Mouse (Mus musculus) T-helper 17 cell (primary cell): Measurements from ENCODE around the gene Tcf3.

ENCODE experiments used
- in situ Hi-C, 2 experiments: fragments of 300-600 bp; cut with MboI, MseI; formaldehyde crosslinking; loops; 1 replicate in 1 of 2; 2 replicates in 1 of 2; pipeline ENCODE4 v1.15.1; 2025; ENCODE audit warnings: high pct_unique_total_duplicates in 2 of 2

The Tcf3 gene

DNA sequence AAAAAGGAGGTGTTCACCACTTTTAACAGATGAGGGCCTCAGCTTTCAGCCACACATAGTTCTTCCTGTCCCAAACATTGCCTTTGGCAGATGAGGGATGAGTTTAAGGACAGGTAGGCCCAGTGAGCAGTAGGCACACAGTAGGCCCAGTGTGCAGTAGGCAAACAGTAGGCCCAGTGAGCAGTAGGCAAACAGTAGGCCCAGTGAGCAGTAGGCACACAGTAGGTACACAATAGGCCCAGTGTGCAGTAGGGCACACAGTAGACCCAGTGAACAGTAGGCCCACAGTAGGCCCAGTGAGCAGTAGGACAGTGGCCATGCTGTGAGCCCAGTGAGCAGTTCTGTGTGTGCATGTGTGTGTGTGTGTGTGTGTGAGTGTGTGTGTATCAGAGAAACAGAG lies 6.6 kb upstream of the Tcf3 start:
- in situ Hi-C loops: no loop called here

DNA sequence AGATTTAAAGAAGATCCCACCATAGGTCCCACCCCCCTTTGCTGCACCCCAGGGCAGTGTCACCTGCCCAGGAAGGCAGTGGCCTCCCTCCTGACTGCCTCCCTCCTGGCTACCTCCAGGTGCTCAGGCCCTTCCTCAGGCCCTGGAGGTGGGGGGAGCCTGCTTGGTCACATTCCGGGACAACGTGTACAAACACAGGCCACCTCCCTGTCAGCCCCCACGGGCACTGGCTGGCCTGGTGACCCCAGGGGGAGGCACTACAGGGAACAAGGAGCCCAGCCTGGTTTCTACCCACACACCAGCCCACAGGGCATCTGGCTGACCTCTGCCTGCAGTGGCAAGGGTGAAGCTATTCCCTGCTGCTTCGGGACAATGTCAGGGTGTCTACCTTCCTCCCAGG lies 4.5 kb upstream of the Tcf3 start:
- in situ Hi-C loops: no loop called here

DNA sequence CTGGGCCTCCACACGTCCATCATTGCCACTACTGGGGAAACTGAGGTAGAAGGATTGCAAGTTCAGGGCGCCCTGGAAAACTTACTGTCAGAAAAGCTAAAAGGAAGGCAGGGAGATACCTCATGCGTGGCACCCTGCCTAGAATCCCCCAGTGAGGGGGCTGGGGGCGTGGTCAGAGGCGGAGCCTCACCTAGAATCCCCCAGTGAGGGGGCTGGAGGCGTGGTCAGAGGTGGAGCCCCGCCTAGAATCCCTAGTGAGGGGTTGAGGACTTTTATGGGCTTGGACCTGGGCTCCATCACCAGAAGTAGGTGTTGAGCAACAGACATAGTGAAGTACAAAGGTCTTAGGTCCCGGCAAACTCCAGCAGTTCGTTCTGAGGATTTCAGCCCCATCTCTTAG lies 2.8 kb upstream of the Tcf3 start:
- in situ Hi-C loops: no loop called here

DNA sequence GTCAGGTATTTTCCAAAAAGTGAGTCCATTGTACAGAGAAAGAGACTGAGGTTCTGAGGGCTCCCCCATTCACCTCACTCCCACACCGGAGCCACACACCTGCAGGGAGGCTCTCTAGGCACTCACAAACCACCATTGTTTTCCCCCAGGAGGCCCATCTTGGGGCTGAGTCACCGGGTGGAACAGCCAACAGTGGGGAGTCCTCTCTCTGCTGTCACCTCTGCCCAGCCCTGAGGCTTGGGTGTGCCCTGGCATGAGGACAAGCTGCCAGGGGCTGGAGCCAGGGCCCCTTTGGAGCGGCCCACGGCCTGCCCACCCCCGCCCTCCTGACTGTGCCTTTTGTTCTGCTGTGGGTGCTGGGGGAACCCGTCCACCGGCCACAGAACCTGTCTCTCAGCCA lies 2.3 kb upstream of the Tcf3 start:
- in situ Hi-C loops: no loop called here

DNA sequence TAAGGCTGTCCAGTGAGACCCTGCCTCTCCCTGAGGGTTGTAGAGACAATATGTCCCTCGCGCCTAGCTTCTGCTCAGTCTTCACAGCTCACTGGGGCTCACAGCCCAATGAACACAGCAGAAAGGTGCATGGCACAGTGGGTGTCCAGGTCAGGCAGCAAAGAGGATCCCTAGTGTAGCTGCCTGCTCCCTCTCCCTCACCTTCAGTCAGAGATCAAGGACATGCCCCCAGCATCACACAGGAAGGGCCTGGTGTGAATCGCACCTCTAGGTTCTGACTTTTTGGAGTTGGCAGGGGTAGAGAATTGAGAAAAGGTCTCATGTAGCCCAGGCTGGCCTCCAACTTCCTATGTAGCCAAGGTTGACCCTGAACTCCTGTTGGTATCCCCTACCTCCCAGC lies 1.4 kb upstream of the Tcf3 start:
- in situ Hi-C loops: no loop called here

DNA sequence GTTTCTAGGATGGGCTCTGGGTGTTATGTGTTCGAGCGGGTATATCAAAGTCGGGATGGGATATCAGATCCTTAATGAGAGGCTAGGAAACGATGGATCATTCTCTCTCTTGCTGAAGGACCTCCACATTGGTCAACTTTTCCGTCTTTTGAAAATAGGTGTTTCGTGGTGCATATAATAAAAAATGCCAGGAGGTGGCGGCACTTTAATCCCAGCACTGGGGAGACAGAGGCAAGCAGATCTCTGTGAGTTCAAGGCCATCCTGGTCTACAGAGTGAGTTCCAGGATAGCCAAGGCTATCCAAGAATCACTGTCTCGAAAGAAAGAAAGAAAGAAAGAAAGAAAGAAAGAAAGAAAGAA lies 766 bp upstream of the Tcf3 start:
- in situ Hi-C loops: no loop called here

DNA sequence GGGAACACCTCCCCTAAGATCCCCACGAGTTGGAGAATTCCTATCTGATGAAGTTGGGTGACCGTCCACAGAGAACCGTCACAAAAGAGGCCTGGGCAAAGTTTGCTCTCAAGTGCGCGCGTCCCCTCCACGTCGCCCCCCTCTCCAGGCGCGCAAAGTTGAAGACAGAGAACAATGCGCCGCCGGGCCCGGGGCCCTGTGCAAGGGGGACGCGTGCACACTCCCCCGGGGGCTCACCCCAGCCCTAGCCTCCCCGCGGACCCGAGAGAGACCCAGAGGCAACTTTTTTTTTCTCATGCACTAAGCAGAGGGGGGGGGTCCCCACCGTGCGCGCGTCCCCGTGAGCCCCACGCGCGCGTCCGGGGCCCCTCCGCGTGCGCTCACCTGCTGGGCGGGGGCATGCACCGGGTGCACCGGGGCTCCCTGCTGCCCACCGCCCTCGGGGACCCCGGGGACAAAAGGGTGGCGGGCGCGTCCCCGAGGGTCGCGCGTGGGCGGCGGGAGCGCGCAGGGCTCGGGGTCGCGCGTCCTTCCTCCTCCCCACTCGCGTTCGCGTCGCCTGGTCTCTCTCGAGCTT lies 423 bp downstream of the Tcf3 start:
- in situ Hi-C loops: no loop called here

DNA sequence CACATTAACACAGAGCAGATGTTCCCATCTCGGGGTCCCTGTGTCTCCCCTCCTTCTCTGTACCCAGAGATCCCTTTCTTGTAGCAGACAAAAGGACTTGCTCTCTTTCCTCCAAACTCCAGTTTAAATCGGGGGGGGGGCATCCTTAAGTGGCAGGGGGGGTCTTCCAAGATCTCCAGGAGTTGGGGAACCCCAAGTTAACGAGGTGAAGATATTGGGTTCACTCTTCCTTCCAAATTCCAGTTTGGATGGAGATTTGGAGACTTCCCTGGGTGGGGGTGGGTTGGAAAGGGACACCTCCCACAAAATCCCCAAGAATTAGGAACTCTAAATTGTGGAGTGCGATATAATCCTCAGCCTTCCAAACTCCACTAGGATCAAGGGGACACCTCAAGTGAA lies 1.1 kb downstream of the Tcf3 start:
- in situ Hi-C loops: no loop called here

DNA sequence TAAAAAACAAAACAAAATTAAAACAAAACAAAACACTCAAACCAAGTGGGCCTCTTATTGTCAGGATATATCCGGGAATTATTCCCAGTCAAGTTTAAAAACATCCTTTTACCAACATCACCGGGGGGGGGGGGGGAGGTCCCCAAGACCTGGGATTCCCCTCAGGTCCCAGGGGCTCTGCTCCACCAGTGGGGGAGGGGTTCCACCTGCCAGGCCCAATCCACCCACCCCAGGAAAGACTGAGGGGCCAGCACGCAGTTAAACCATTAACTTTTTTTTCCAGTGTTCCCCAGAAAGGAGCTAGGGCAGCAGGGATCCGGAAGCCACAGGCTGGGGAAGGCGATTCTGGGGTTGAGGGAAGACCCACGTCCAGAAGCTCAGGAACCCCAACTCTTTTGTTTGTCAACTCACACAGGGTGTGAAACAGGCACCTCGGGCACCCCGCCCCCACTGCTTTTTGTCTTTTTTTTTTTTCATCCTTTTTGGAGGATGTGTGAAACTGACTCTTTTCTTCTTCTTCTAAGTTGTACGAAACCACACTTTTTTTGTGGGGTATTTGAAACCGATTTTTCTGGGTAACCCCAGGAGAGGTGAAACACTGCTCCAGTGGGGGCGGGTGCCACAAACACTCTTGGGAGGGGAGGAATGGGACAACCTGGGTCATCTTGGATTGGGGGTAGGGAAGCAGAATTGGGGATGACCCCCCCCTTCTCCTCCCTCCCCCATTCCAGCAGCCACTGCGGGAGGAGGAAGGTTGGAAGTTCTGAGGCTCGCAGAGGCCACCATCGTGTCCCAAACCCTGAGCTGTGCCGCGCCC lies 1.7 kb downstream of the Tcf3 start:
- in situ Hi-C loops: no loop called here

DNA sequence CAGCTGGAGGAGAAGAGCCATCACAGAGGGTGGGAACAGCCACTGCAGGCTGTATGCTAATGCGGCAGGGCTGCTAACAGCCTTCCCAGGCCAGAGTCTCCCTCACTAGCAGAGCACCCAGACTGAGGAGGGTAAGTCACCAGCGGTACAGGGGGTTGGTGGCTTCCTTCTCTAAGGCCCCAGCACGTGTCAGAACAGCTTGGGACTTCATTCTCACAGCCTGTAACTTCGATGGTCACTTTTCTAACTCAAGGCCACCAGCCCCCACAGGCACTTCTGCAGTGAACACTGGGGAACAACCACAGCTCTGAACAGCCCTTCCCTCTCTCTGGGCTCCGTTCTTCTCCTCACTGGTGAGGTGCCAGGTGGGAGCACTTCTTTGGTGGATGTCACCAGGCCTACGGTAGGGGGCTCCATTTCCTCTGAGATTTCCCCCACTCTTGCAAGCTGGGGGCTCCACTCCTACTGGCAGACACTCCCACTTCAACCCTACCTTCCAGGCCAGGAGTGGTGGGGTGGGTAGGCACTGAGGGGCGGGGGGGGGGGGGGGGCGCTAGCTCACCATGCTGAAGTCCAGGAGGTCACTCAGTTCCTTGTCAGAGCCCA lies 3.0 kb downstream of the Tcf3 start:
- in situ Hi-C loops: no loop called here

DNA sequence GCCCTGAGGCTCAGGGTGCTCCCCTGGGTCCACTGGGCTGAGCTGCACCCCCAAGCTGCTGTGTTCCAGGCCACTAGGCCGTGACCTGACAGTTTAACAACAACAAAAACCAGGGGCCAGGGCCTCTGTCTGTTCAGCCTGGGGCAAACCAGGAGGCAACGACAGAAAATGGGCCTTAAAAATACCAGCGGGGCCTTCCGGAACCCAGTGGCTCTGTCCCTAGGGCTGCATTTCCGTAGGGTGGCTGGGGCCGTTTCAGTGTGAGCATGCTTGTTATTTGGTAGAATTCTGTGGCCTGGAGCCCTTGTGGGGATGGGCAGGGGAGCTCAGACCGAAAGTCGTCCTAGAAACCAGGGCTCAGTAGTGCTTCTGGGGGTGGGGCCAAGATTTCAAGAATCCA lies 3.6 kb downstream of the Tcf3 start:
- in situ Hi-C loops: no loop called here

DNA sequence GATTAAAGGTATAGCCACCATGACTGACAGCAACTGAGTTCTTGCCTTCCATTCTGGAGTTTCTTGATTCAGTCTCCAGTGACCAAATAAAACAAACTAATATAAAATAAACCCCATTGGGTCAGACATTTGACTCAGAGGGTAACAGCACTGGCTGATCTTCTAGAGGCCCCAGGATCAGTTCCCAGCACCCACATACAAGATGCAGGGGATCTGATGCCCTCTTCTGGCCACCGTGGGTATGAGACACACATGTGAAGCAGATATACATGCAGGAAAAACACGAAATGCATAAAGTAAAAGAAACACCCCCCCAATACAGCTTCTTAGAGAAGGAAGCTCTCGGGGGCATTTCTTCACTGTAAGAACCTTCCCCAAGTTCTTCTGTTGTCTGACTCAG lies 8.4 kb downstream of the Tcf3 start:
- in situ Hi-C loops: no loop called here

DNA sequence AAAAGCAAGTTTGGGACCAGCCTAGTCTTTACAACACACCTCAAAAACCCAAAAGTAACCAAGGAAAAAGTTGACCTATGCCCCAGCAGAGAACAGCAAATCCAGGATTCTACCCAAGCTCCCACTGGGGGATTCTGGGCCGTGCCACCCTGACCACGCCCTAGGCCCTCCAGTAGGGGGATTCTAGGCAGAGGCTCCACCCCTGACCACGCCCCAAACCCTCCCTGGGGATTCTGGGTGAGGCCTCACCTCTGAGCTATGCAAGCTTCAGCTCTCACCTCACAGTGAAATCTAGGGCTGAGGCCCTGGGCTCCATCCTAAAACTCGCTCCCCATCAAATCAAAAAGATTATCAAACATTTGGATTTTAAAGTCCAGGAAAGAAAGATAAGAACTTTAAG lies 9.9 kb downstream of the Tcf3 start:
- in situ Hi-C loops: no loop called here

DNA sequence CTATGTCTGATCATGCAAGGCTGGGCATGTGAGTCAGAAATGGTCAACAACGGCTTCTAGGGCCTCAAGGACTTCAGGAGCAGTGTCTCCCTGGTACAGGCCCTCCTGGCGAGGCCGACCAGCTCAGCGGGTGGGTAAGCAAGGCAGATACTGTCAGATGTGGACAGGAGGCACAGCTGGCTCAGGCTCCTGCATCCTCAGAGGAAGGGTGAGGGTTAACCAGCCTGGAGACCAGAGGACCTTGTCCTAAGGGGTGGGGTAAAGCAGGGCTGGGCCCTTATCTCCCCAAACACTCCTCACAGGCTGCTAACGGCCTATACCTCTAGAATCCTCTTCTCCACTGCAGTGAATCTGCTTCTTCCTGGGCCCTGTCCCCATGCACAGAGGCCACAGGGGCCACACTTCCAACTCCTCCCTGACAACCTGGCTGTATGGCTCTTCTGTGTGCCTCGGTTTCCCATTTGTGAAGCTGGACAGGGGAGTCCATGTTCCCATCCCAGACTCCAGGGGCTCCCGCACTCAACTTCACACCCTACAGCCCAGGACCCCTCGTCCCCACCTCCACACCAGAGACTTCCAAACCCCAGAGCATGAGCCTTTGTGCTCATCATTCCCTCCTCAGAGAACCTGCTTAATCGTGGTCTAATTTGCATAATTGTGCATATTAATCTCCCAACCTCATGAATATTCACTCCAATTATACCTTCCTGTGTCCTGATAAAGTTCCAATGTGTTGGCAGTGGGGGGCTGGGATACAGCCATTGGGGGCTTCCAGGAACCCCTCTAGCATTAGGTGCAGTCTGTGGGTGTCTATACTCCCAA lies 11.6 kb downstream of the Tcf3 start:
- in situ Hi-C loops: no loop called here

DNA sequence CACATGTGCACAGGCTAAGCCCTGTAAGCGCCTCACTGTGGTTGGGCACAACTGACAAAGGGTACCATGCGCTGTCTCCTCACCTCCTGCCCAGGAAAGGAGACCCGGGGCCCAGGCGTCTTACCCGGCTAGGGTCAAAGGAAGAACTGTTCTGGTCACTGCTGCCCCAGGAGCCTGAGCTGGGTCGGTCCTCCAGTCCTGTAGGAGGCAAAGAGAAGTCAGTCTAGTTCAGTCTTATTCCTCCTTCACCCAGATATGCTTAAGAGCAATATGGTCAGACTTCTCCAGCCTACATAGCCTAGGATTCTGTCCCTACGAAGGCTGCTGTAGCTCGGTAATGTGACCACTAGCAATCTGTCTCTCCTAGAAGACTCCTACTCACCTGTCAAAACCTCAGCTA lies 12.2 kb downstream of the Tcf3 start:
- in situ Hi-C loops: no loop called here

DNA sequence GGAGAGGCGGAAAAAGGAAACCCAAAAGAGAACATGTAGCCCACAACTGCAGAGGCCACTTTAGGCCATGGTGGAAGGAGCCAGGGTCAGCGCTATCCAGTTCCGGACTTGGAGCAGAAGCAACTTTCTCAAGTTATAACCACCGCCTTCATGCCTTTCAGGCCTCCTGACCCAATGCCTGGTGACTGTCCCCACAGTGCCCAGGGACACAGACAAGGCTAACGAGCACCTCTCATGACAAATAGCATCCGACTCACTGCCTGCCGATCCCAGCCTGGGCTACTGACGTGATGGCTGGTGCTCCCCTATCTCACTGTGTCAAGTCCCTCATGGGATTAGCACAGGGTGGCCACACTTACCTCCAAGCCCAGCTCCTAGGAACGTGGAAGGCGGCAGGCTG lies 12.7 kb downstream of the Tcf3 start:
- in situ Hi-C loops: no loop called here

DNA sequence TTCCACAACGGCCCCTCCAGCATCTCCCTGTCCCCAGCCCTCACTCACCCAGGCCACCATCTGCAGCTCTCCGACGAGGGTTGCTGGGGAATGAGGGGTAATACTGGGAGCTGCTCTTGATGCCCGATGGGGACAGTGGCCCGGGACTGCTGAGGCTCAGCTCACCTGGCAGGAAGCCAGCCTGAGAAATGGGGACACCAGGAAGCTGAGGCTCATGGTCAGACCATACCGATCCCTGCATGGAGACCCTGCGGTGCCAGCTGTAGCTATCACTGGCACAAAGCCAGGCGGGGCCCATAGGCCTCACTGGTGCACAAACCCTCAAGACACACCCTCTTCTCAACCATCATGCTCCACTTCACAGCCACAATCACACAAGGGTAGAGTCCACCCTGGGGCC lies 14.0 kb downstream of the Tcf3 start:
- in situ Hi-C loops: loop anchor here (5.0 kb wide), 2 partner anchors 218 to 298 kb away; no protein-coding TSS in a partner anchor

DNA sequence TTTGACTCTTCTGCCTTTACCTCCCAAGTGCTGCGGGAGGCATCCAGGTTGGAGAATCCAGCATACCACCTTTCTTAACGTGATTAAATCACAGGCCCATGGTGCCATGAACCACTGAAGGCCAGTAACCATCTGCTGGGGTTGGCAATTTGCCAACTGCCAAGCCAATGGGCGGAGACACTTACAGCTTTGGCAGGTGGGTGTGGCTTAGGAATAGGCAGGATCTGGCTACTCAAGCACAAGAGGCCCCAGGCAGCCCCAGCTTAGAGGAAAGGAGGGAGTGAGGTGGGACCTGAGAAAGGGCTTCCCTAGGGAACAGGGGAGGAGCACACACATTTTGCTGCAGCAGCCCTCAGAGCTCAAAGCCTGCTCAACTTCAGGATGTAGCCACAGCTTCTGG lies 15.1 kb downstream of the Tcf3 start:
- in situ Hi-C loops: loop anchor here (5.0 kb wide), 2 partner anchors 219 to 299 kb away; no protein-coding TSS in a partner anchor

DNA sequence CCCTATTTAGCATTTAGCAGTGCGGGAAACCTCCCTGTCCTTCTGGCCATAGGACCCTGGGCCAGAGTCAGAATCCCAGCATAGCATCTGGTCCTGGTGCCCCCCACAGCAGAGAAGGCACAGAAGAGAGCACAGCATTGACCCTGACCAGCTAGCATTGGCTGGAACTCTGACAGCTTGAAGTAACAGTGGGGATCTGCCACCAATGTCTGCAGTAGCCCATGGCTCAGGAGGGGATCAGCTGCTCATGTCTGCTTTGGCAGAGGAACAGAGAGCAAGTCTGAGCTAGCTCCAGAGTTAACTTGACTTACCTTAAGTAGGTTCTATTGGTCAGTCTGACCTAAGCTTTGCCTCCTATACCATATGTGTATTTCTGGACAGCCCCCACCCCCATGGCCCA lies 15.6 kb downstream of the Tcf3 start:
- in situ Hi-C loops: loop anchor here (5.0 kb wide), 2 partner anchors 219 to 299 kb away; no protein-coding TSS in a partner anchor

DNA sequence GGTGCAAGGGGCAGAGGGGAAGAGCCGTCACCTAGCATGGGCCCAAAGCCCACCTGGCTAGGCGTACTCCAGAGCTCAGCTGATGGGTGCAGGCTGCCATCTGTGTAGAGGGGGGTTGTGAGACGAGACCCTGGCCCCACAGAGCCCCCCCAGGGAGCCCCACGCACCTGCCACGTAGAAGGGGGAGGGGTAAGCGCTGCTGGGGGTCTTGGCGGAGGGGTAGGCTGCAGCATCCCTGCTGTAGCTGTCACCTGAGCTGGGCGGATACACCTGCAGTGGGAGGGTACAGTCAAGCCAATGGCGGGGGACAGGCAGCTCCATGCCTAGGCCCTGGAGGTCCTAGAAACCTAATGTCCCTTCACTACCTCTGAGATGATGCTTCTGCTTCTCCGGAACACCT lies 16.1 kb downstream of the Tcf3 start:
- in situ Hi-C loops: loop anchor here (5.0 kb wide), 2 partner anchors 220 to 300 kb away; no protein-coding TSS in a partner anchor

DNA sequence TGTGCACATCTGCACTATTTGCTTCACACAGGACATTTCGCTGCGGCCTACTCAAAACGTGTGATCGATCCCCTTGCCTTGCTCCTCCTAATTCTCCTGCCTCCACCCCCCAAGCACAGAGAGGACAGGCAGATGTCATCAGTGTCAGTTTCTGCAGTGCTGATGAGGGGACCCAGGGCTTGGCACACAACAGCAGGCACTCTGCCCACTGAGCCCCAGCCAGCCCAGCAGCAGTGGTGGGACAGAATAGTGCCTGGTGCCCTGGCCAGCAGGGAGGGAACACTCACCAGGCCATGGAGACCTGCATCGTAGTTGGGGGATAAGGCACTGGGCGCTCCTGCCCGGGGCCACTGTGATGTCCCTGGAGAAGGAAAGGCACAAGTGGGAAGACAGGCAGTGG lies 17.9 kb downstream of the Tcf3 start:
- in situ Hi-C loops: loop anchor here (5.0 kb wide), 2 partner anchors 222 to 302 kb away; no protein-coding TSS in a partner anchor
